Mouse (Mus musculus): ENCODE data around the gene Surf6. TPM values are rescaled to one million over a fixed set of nuclear protein-coding genes. Genes with fewer than 3 reads are reported as not detected.

Gene Surf6
- total and polyA plus RNA-seq, 3 experiments, result 61.8 to 65.9 TPM; not detected in 1

DNA sequence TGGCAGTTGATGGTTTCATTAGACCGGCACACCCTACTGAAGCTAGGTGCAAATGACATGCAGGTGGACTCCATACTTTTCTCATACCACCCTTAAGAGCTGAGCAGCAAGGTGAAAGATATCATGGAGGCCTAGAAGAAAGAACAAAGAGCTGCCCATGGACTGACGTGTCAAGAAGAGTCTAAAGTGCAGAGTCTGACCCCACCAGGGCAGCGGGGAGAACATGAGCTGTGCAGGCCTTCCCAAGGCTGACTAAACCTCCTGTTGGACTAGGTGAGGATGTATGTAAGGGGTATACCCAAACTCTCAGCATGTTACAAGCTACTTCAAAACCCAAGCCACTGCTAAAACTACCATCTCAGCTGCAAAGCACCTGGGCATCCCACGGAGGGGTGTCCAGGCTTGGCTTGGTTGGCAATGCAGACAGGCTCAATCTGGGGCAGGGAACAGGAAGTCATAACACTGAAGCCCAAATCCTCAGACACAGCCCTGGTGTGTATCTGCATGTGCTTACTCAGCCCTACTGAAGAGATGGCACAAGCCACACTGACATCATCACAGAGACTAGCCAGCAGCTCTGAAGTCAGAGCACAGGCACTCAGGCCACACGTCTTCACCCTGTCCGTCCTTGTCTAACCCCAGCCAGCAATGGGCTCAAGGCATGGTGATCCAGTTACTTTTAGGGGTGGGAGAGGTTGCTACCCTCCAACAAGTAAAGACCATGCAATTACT is 25.2 kb upstream of the Surf6 start:
- no peaks in the 10 kb centered on the region for H3K9me3 ChIP-seq (replicated peaks; ENCODE audit: insufficient read depth, low read length)
- H3K9ac ChIP-seq (ENCODE audit: control insufficient read depth, low read depth, low read length, poor library complexity, severe bottlenecking), result no peak overlapping the region
- peaks cover 5 to 21% of the 10 kb centered on the region in 2 experiments; a peak in 3 of 4 replicates for H3K4me1 ChIP-seq (ENCODE audit: control insufficient read depth in 1 of 2, insufficient read depth in 2 of 2, low read length in 2 of 2)
- H3K27ac ChIP-seq (ENCODE audit: control insufficient read depth, low read depth, low read length), result no peak overlapping the region
- no peak overlapping the region for H3K4me3 ChIP-seq (ENCODE audit: control insufficient read depth in 1 of 2, insufficient read depth in 1 of 2, low read depth in 2 of 2, low read length in 2 of 2)
- H3K27me3 ChIP-seq (ENCODE audit: control insufficient read depth in 1 of 2, insufficient read depth in 2 of 2, low read length in 2 of 2), result no peaks in the 10 kb centered on the region
- peaks cover 54% of the 10 kb centered on the region for H3K79me2 ChIP-seq (ENCODE audit: control insufficient read depth, insufficient read depth, low read length, poor library complexity)
- peaks cover 14 to 24% of the 10 kb centered on the region in 2 experiments for H3K36me3 ChIP-seq (ENCODE audit: control insufficient read depth in 1 of 2, insufficient read depth in 2 of 2, low read length in 2 of 2)
- TF ChIP-seq CTCF (IDR thresholded peaks at IDR 0.05 in 2 of 3, conservative IDR thresholded peaks at IDR 0.05 in 1 of 3; ENCODE audit: control insufficient read depth in 1 of 3, insufficient read depth in 1 of 3, low read depth in 2 of 3, low read length in 3 of 3, poor library complexity in 1 of 3, severe bottlenecking in 1 of 3) (no peak), CHD2 (IDR thresholded peaks at IDR 0.05; ENCODE audit: low read length) (no peak), JUND (IDR thresholded peaks at IDR 0.05; ENCODE audit: low read depth, low read length) (no peak), ELF1 (IDR thresholded peaks at IDR 0.05; ENCODE audit: low read depth, low read length) (no peak), ZMIZ1 (IDR thresholded peaks at IDR 0.05; ENCODE audit: low read depth, low read length) (no peak), MAZ (IDR thresholded peaks at IDR 0.05; ENCODE audit: low read depth, low read length) (no peak), MYC (IDR thresholded peaks at IDR 0.05; ENCODE audit: low read depth, low read length) (no peak), SIN3A (IDR thresholded peaks at IDR 0.05; ENCODE audit: low read length) (no peak), NRF1 (IDR thresholded peaks at IDR 0.05; ENCODE audit: insufficient read depth, low read depth, low read length, poor library complexity, severe bottlenecking) (no peak), GABPA (IDR thresholded peaks at IDR 0.05; ENCODE audit: low read depth, low read length) (no peak), ZC3H11A (IDR thresholded peaks at IDR 0.05; ENCODE audit: low read depth, low read length) (no peak), USF2 (IDR thresholded peaks at IDR 0.05; ENCODE audit: borderline replicate concordance in 1 of 2, insufficient read depth in 1 of 2, low read depth in 1 of 2, low read length in 2 of 2) (no peak), MAX (IDR thresholded peaks at IDR 0.05; ENCODE audit: low read length) (no peak), UBTF (IDR thresholded peaks at IDR 0.05; ENCODE audit: borderline replicate concordance, insufficient read depth, low read depth, low read length) (no peak), KAT2A (conservative IDR thresholded peaks at IDR 0.05; ENCODE audit: low read depth, low read length) (no peak), RAD21 (IDR thresholded peaks at IDR 0.05; ENCODE audit: low read depth, low read length) (no peak), MXI1 (IDR thresholded peaks at IDR 0.05; ENCODE audit: low read depth, low read length) (no peak), EP300 (IDR thresholded peaks at IDR 0.05; ENCODE audit: low read depth in 1 of 2, low read length in 2 of 2) (no peak), MAFK (IDR thresholded peaks at IDR 0.05; ENCODE audit: borderline replicate concordance, low read depth, low read length) (no peak)
- no peak for DNase-seq (ENCODE audit: low read depth, low spot score)

GRCm38 (mm10) chr2:26921784-26922183 is 19.1 kb upstream of the Surf6 start:
- Histone ChIP-seq H3K79me2 (ENCODE audit: control insufficient read depth, insufficient read depth, low read length, poor library complexity) (peaks cover 20% of the 10 kb centered on the region), H3K36me3 (ENCODE audit: control insufficient read depth in 1 of 2, insufficient read depth in 2 of 2, low read length in 2 of 2) (peaks cover 0 to 8% of the 10 kb centered on the region in 2 experiments; a peak in 3 of 4 replicates), H3K4me3 (ENCODE audit: control insufficient read depth in 1 of 2, insufficient read depth in 1 of 2, low read depth in 2 of 2, low read length in 2 of 2) (no peak overlapping the region), H3K27ac (ENCODE audit: control insufficient read depth, low read depth, low read length) (no peak overlapping the region), H3K9ac (ENCODE audit: control insufficient read depth, low read depth, low read length, poor library complexity, severe bottlenecking) (no peak overlapping the region), H3K27me3 (ENCODE audit: control insufficient read depth in 1 of 2, insufficient read depth in 2 of 2, low read length in 2 of 2) (no peaks in the 10 kb centered on the region), H3K9me3 (replicated peaks; ENCODE audit: insufficient read depth, low read length) (no peaks in the 10 kb centered on the region), H3K4me1 (ENCODE audit: control insufficient read depth in 1 of 2, insufficient read depth in 2 of 2, low read length in 2 of 2) (peaks cover 0 to 10% of the 10 kb centered on the region in 2 experiments; a peak in 1 of 4 replicates)
- peak; percentile 31 for DNase-seq (ENCODE audit: low read depth, low spot score)
- TF ChIP-seq POLR2A (IDR thresholded peaks at IDR 0.05; ENCODE audit: control insufficient read depth in 1 of 2, insufficient read depth in 1 of 2, low read depth in 1 of 2, low read length in 2 of 2, poor library complexity in 1 of 2), result peak in 1 of 2 experiments; percentile 22; a peak in 1 of 4 replicates
- TF ChIP-seq KAT2A (conservative IDR thresholded peaks at IDR 0.05; ENCODE audit: low read depth, low read length), result no peak
- no peak for TF ChIP-seq POLR2AphosphoS5 (IDR thresholded peaks at IDR 0.05; ENCODE audit: borderline replicate concordance, low read depth, low read length)

Data from MEL (cell line).